Mouse (Mus musculus) embryonic facial prominence, embryonic 11.5 days (tissue): ENCODE measurements around the gene Layn. TPM values are rescaled to one million over a fixed set of nuclear protein-coding genes. Genes with fewer than 3 reads are reported as not detected.

ENCODE experiments used
- ATAC-seq: fragments of 200-750 bp; cut with Nextera tagmentation; replicated peaks from 2 replicates; pipeline ENCODE4 v1.8.0; 2017; ENCODE audit warnings: low read depth; ENCODE audit not compliant: insufficient number of reproducible peaks, low FRiP score, low TSS enrichment
- DNase-seq: peaks from one replicate; pipeline ENCODE4 v3.0.0-alpha.2; 2015; ENCODE audit warnings: low spot score
- H3K27ac ChIP-seq: fragments of 300-500 bp; sonication (generic); replicated peaks from 2 replicates; pipeline ENCODE4 v1.5.1; 2014; ENCODE audit warnings: mild to moderate bottlenecking, low read depth, low read length, control low read depth
- H3K27me3 ChIP-seq: fragments of 300-500 bp; sonication (generic); 2 replicates; pipeline ENCODE4 v1.6.1; 2014; ENCODE audit warnings: mild to moderate bottlenecking, low read length, moderate library complexity, mixed read lengths; ENCODE audit not compliant: control insufficient read depth, insufficient read depth
- H3K36me3 ChIP-seq: fragments of 300-500 bp; sonication (generic); replicated peaks from 2 replicates; pipeline ENCODE4 v1.6.1; 2014; ENCODE audit warnings: low read depth, mild to moderate bottlenecking, low read length, moderate library complexity, mixed read lengths; ENCODE audit not compliant: control insufficient read depth, insufficient read depth
- H3K4me1 ChIP-seq: fragments of 300-500 bp; sonication (generic); 2 replicates; pipeline ENCODE4 v1.6.1; 2014; ENCODE audit warnings: low read length, mixed read lengths; ENCODE audit not compliant: control insufficient read depth, insufficient read depth
- H3K4me2 ChIP-seq: fragments of 300-500 bp; sonication (generic); 2 replicates; pipeline ENCODE4 v1.6.1; 2014; ENCODE audit warnings: low read depth, mild to moderate bottlenecking, control low read depth, low read length, moderate library complexity
- H3K4me3 ChIP-seq: fragments of 300-500 bp; sonication (generic); 2 replicates; pipeline ENCODE4 v1.5.1; 2014; ENCODE audit warnings: low read depth, low read length, control low read depth
- H3K9ac ChIP-seq: fragments of 300-500 bp; sonication (generic); replicated peaks from 2 replicates; pipeline ENCODE4 v1.6.1; 2014; ENCODE audit warnings: mild to moderate bottlenecking, control low read depth, low read length
- H3K9me3 ChIP-seq: fragments of 300-500 bp; sonication (generic); replicated peaks from 2 replicates; pipeline ENCODE4 v1.6.1; 2016; ENCODE audit warnings: mild to moderate bottlenecking, low read length, inconsistent platforms, mixed read lengths; ENCODE audit not compliant: control insufficient read depth
- WGBS: fragments of 180-500 bp; shearing (Covaris S2); extraction: QIAGEN DNeasy Blood & Tissue Kit; methylation state at CpG from one replicate; pipeline ENCODE4 v1.1.7; 2014; 5-methylcytosine and 5-hydroxymethylcytosine counted together
- polyA plus RNA-seq: library from polyadenylated mRNA; unstranded; fragments of >200 nt; fragmentation: Nextera tagmentation; extraction: Ambion mirVana; gene quantifications from 2 replicates; pipeline ENCODE4 v1.2.1, GENCODE M21; 2014

The Layn gene
- polyA plus RNA-seq, 1 experiment from 2014 or later, result 1.6 TPM

- H3K9me3 ChIP-seq, result no peaks in the 10 kb centered on the region
- H3K36me3 ChIP-seq, result no peaks in the 10 kb centered on the region
- DNase-seq, result no peak
- no peak overlapping the region for H3K27ac ChIP-seq
- H3K9ac ChIP-seq, result no peak overlapping the region
- H3K4me2 ChIP-seq, result no peak overlapping the region
- no peak for ATAC-seq
- 65% methylated on average over 3 of the region's 3 CpGs for WGBS
- no peaks in the 10 kb centered on the region for H3K4me1 ChIP-seq
- no peaks in the 10 kb centered on the region for H3K27me3 ChIP-seq
- no peak overlapping the region for H3K4me3 ChIP-seq
Measured at GRCm38 (mm10) chr9:51056360-51057324, 20.3 kb downstream of the Layn start.

GRCm38 (mm10) chr9:51052180-51052579, 24.7 kb downstream of the Layn start:
- Histone ChIP-seq H3K4me1 (no peaks in the 10 kb centered on the region), H3K9ac (no peak overlapping the region), H3K4me2 (no peak overlapping the region), H3K4me3 (no peak overlapping the region), H3K27me3 (no peaks in the 10 kb centered on the region), H3K9me3 (no peaks in the 10 kb centered on the region), H3K27ac (no peak overlapping the region), H3K36me3 (no peaks in the 10 kb centered on the region)
- no peak for DNase-seq
- no peak for ATAC-seq
- whole genome bisulfite sequencing, result 77% methylated on average over 3 of the region's 3 CpGs

GRCm38 (mm10) chr9:51042136-51042535, 34.8 kb downstream of the Layn start:
- H3K4me1 ChIP-seq, result no peaks in the 10 kb centered on the region
- H3K9ac ChIP-seq, result no peak overlapping the region
- no peak overlapping the region for H3K4me3 ChIP-seq
- DNase-seq (no peak), ATAC-seq (no peak)
- H3K36me3 ChIP-seq, result no peaks in the 10 kb centered on the region
- H3K9me3 ChIP-seq, result no peaks in the 10 kb centered on the region
- H3K4me2 ChIP-seq, result no peak overlapping the region
- 84% methylated on average over 6 of the region's 6 CpGs for WGBS
- no peaks in the 10 kb centered on the region for H3K27me3 ChIP-seq
- H3K27ac ChIP-seq, result no peak overlapping the region

DNA sequence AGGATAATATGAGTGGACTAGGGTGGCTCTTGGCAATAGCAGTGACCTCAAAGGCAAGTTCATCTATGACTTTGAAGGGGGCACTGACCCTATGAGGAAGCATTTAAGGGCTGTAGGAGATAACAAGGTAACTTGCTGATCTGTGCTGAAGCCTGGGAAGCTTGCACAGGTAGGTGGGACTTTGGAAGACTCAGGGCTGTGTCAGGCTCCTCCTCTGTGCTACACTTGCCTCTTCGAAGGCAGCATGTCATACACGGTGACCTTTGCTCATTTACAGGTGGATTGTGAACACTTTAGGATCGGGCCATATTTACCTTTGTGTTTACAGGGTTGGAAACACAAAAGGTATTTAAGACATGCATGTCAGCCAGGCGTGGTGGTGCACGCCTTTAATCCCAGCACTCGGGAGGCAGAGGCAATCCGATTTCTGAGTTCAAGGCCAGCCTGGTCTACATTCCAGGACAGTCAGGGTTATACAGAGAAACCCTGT, 35.4 kb downstream of the Layn start:
- WGBS, result 91% methylated on average over 7 of the region's 7 CpGs
- Histone ChIP-seq H3K9ac (no peak overlapping the region), H3K4me3 (no peak overlapping the region), H3K4me2 (no peak overlapping the region), H3K9me3 (no peaks in the 10 kb centered on the region), H3K27me3 (no peaks in the 10 kb centered on the region), H3K27ac (no peak overlapping the region), H3K4me1 (no peaks in the 10 kb centered on the region), H3K36me3 (no peaks in the 10 kb centered on the region)
- DNase-seq (no peak), ATAC-seq (no peak)

GRCm38 (mm10) chr9:51032785-51033529, 43.9 kb downstream of the Layn start:
- H3K27ac ChIP-seq, result no peak overlapping the region
- no peak overlapping the region for H3K4me2 ChIP-seq
- no peak overlapping the region for H3K9ac ChIP-seq
- 82% methylated on average over 3 of the region's 3 CpGs for WGBS
- ATAC-seq (no peak), DNase-seq (no peak)
- no peaks in the 10 kb centered on the region for H3K27me3 ChIP-seq
- H3K4me1 ChIP-seq, result no peaks in the 10 kb centered on the region
- no peak overlapping the region for H3K4me3 ChIP-seq
- H3K9me3 ChIP-seq, result no peaks in the 10 kb centered on the region
- no peaks in the 10 kb centered on the region for H3K36me3 ChIP-seq

DNA sequence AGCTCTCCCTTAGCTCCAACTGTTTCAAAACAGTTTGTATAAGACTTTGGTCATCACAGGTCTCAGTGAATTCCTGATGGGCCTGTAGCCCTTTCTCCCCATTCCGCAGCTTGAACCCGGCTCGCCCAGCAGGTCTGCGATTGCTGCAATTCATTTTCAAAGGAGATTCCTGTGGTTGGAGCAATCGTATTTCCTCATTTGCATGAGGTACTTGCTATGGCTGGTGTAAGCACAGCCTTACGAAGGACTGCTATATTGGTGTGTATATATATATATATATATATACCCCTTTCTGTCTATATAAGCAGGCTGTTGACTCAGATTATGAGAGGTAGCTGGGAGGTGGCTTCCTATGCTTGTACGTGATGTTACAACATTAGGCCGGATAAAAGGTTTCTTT, 44.6 kb downstream of the Layn start:
- no peaks in the 10 kb centered on the region for H3K4me1 ChIP-seq
- H3K4me2 ChIP-seq, result no peak overlapping the region
- H3K27ac ChIP-seq, result no peak overlapping the region
- no peak overlapping the region for H3K4me3 ChIP-seq
- ATAC-seq, result no peak
- no peaks in the 10 kb centered on the region for H3K36me3 ChIP-seq
- WGBS, result 70% methylated on average over 8 of the region's 8 CpGs
- H3K9me3 ChIP-seq, result no peaks in the 10 kb centered on the region
- H3K27me3 ChIP-seq, result no peaks in the 10 kb centered on the region
- DNase-seq, result no peak
- H3K9ac ChIP-seq, result no peak overlapping the region

DNA sequence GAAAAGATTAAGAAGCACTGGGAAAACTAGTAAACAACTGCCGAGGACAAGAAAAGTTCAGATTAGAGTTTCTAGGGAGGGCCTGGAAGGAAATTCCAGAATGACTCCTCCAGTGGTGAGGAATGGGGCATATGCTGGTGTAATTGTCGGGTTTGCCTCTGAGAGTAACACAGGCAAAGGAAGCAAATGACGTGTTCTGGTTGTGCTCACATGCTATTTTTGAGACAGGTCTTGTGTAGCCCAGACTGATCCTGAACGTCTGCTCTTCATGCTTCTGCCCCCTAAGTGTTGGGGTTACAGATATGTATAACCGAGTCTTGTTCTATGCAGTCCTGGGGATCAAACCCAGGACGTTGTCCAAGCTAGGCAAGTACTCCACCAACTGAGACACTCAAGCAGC, 45.3 kb downstream of the Layn start:
- Histone ChIP-seq H3K9ac (no peak overlapping the region), H3K36me3 (no peaks in the 10 kb centered on the region), H3K4me1 (no peaks in the 10 kb centered on the region), H3K4me2 (no peak overlapping the region), H3K27ac (no peak overlapping the region), H3K27me3 (no peaks in the 10 kb centered on the region), H3K9me3 (no peaks in the 10 kb centered on the region), H3K4me3 (no peak overlapping the region)
- no peak for DNase-seq
- ATAC-seq, result no peak
- whole genome bisulfite sequencing, result 74% methylated on average over 6 of the region's 6 CpGs

DNA sequence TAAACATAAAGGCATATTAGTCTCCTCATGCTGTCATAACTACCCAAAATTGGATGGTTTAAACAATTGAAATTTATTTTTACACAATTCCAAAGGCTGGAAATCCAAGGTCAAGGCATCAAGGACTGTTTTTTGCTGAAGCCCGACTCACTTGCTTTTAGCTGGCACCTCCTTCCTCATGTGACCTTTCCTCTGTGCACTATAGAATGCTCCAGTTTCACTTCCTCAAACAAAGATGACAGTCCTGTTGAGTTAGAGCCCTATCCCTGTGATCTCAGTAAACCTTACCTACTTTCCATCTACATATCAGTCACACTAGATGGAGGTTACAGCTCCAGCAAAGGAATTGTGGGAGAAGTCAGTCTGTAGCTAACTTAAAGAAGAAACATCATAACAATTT, 46.7 kb downstream of the Layn start:
- H3K4me1 ChIP-seq, result no peaks in the 10 kb centered on the region
- no peak for DNase-seq
- no peaks in the 10 kb centered on the region for H3K27me3 ChIP-seq
- H3K27ac ChIP-seq, result no peak overlapping the region
- H3K4me3 ChIP-seq, result no peak overlapping the region
- no peak overlapping the region for H3K9ac ChIP-seq
- no peaks in the 10 kb centered on the region for H3K36me3 ChIP-seq
- H3K9me3 ChIP-seq, result no peaks in the 10 kb centered on the region
- 53% methylated on average over 1 of the region's 1 CpGs for WGBS
- no peak overlapping the region for H3K4me2 ChIP-seq
- no peak for ATAC-seq
